Mouse (Mus musculus): ENCODE results near the gene Irgm1. TPM values are rescaled to one million over a fixed set of nuclear protein-coding genes. Genes with fewer than 3 reads are reported as not detected.
"Not testable (repeated sequence)": the region's sequence is repeated elsewhere in the genome, so short reads cannot be mapped to it uniquely, and the experiment has no call there.

The Irgm1 gene
- polyA plus RNA-seq, 1 experiment from 2014 or later = 14.4 TPM

- Histone ChIP-seq H3K27me3 (ENCODE audit: control insufficient read depth, insufficient read depth, low read length) (no peaks in the 10 kb centered on the region), H3K9ac (ENCODE audit: low read length) (no peak overlapping the region), H3K36me3 (ENCODE audit: control insufficient read depth, insufficient read depth, low read length) (no peaks in the 10 kb centered on the region), H3K27ac (replicated peaks) (no peak overlapping the region), H3K4me2 (replicated peaks; ENCODE audit: low read depth) (peak overlapping the region; percentile 78; the same call in 1 of the 2 replicates), H3K9me3 (ENCODE audit: control insufficient read depth, low read length) (no peaks in the 10 kb centered on the region), H3K4me3 (ENCODE audit: low read depth, low read length) (no peak overlapping the region), H3K4me1 (replicated peaks; ENCODE audit: control insufficient read depth, insufficient read depth) (no peaks in the 10 kb centered on the region)
- 67% methylated on average over 4 of the region's 4 CpGs for WGBS
- TF ChIP-seq CTCF (IDR thresholded peaks at IDR 0.05; ENCODE audit: low read depth) (no peak), EP300 (optimal IDR thresholded peaks at IDR 0.05) (no peak)
- no peak for DNase-seq (ENCODE audit: low spot score)
- ATAC-seq (ENCODE audit: low FRiP score, low TSS enrichment) = no peak
These were observed 19.3 kb downstream of the Irgm1 start for GRCm38 (mm10) chr11:48852190-48852589.

- DNase-seq (ENCODE audit: low spot score) (no peak), ATAC-seq (ENCODE audit: low FRiP score, low TSS enrichment) (no peak)
- H3K27ac ChIP-seq (replicated peaks) = no peak overlapping the region
- H3K4me3 ChIP-seq (ENCODE audit: low read depth, low read length) = no peak overlapping the region
- TF ChIP-seq EP300 (optimal IDR thresholded peaks at IDR 0.05) (no peak), CTCF (IDR thresholded peaks at IDR 0.05; ENCODE audit: low read depth) (peak; percentile 63)
- no peak overlapping the region for H3K9ac ChIP-seq (ENCODE audit: low read length)
- H3K4me2 ChIP-seq (replicated peaks; ENCODE audit: low read depth) = no peak overlapping the region
- H3K4me1 ChIP-seq (replicated peaks; ENCODE audit: control insufficient read depth, insufficient read depth) = no peaks in the 10 kb centered on the region
- H3K27me3 ChIP-seq (ENCODE audit: control insufficient read depth, insufficient read depth, low read length) = no peaks in the 10 kb centered on the region
- no peaks in the 10 kb centered on the region for H3K9me3 ChIP-seq (ENCODE audit: control insufficient read depth, low read length)
- 81% methylated on average over 4 of the region's 4 CpGs for WGBS
- no peaks in the 10 kb centered on the region for H3K36me3 ChIP-seq (ENCODE audit: control insufficient read depth, insufficient read depth, low read length)
These were observed 20.1 kb downstream of the Irgm1 start for GRCm38 (mm10) chr11:48851270-48851995.

GRCm38 (mm10) chr11:48850240-48850639 is 21.2 kb downstream of the Irgm1 start:
- ATAC-seq (ENCODE audit: low FRiP score, low TSS enrichment) = no peak
- no peak overlapping the region for H3K27ac ChIP-seq (replicated peaks)
- TF ChIP-seq CTCF (IDR thresholded peaks at IDR 0.05; ENCODE audit: low read depth) = no peak
- no peak for TF ChIP-seq EP300 (optimal IDR thresholded peaks at IDR 0.05)
- no peaks in the 10 kb centered on the region for H3K27me3 ChIP-seq (ENCODE audit: control insufficient read depth, insufficient read depth, low read length)
- no peak overlapping the region for H3K9ac ChIP-seq (ENCODE audit: low read length)
- H3K36me3 ChIP-seq (ENCODE audit: control insufficient read depth, insufficient read depth, low read length) = no peaks in the 10 kb centered on the region
- no peaks in the 10 kb centered on the region for H3K4me1 ChIP-seq (replicated peaks; ENCODE audit: control insufficient read depth, insufficient read depth)
- H3K4me3 ChIP-seq (ENCODE audit: low read depth, low read length) = no peak overlapping the region
- 6% methylated on average over 2 of the region's 2 CpGs for WGBS
- no peak overlapping the region for H3K4me2 ChIP-seq (replicated peaks; ENCODE audit: low read depth)
- no peaks in the 10 kb centered on the region for H3K9me3 ChIP-seq (ENCODE audit: control insufficient read depth, low read length)
- DNase-seq (ENCODE audit: low spot score) = no peak

DNA sequence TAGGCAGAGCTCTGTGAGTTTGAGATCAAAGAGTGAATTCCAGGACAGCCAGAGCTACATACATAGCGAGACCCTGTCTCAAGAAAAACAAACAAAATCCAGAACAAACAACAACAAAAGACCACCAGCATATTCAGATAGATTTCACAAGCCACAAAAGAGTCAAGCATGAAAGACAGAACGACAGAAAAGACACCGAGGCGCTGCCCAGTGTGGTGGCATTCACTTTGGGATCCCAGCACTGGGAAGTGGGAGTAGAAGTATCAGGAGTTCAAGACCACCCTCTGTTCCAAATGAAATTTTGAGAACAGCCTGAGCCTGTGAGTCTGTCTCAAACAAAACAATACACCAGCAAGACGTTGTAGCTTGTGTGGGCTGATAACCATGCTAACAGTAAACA is 24.6 kb downstream of the Irgm1 start:
- Histone ChIP-seq H3K9ac (ENCODE audit: low read length) (no peak overlapping the region), H3K36me3 (ENCODE audit: control insufficient read depth, insufficient read depth, low read length) (no peaks in the 10 kb centered on the region), H3K9me3 (ENCODE audit: control insufficient read depth, low read length) (no peaks in the 10 kb centered on the region), H3K27ac (replicated peaks) (no peak overlapping the region), H3K4me2 (replicated peaks; ENCODE audit: low read depth) (no peak overlapping the region), H3K4me3 (ENCODE audit: low read depth, low read length) (no peak overlapping the region), H3K4me1 (replicated peaks; ENCODE audit: control insufficient read depth, insufficient read depth) (no peaks in the 10 kb centered on the region), H3K27me3 (ENCODE audit: control insufficient read depth, insufficient read depth, low read length) (no peaks in the 10 kb centered on the region)
- ATAC-seq (ENCODE audit: low FRiP score, low TSS enrichment) (no peak), DNase-seq (ENCODE audit: low spot score) (no peak)
- TF ChIP-seq CTCF (IDR thresholded peaks at IDR 0.05; ENCODE audit: low read depth) = no peak
- TF ChIP-seq EP300 (optimal IDR thresholded peaks at IDR 0.05) = no peak
- WGBS = 65% methylated on average over 5 of the region's 5 CpGs

- not testable (repeated sequence) for H3K27ac ChIP-seq (replicated peaks); H3K36me3 ChIP-seq (ENCODE audit: control insufficient read depth, insufficient read depth, low read length); H3K9ac ChIP-seq (ENCODE audit: low read length); H3K4me1 ChIP-seq (replicated peaks; ENCODE audit: control insufficient read depth, insufficient read depth); H3K9me3 ChIP-seq (ENCODE audit: control insufficient read depth, low read length); H3K4me2 ChIP-seq (replicated peaks; ENCODE audit: low read depth); ATAC-seq (ENCODE audit: low FRiP score, low TSS enrichment); DNase-seq (ENCODE audit: low spot score); H3K4me3 ChIP-seq (ENCODE audit: low read depth, low read length); H3K27me3 ChIP-seq (ENCODE audit: control insufficient read depth, insufficient read depth, low read length)
- 65% methylated on average over 2 of the region's 2 CpGs for WGBS
These were observed 25.1 kb downstream of the Irgm1 start for GRCm38 (mm10) chr11:48846362-48846761.

- Histone ChIP-seq H3K4me1 (replicated peaks; ENCODE audit: control insufficient read depth, insufficient read depth) (no peaks in the 10 kb centered on the region), H3K9me3 (ENCODE audit: control insufficient read depth, low read length) (no peaks in the 10 kb centered on the region), H3K27me3 (ENCODE audit: control insufficient read depth, insufficient read depth, low read length) (no peaks in the 10 kb centered on the region), H3K36me3 (ENCODE audit: control insufficient read depth, insufficient read depth, low read length) (no peaks in the 10 kb centered on the region), H3K9ac (ENCODE audit: low read length) (no peak overlapping the region), H3K4me2 (replicated peaks; ENCODE audit: low read depth) (no peak overlapping the region), H3K27ac (replicated peaks) (no peak overlapping the region), H3K4me3 (ENCODE audit: low read depth, low read length) (no peak overlapping the region)
- no peak for DNase-seq (ENCODE audit: low spot score)
- no peak for ATAC-seq (ENCODE audit: low FRiP score, low TSS enrichment)
- WGBS = 32% methylated on average over 13 of the region's 13 CpGs
- TF ChIP-seq EP300 (optimal IDR thresholded peaks at IDR 0.05) (no peak), CTCF (IDR thresholded peaks at IDR 0.05; ENCODE audit: low read depth) (no peak)
These were observed 26.2 kb downstream of the Irgm1 start for GRCm38 (mm10) chr11:48845244-48845815.

Measured in stomach, postnatal 0 days (tissue).